Mouse (Mus musculus) hindbrain, embryonic 16.5 days (tissue): ENCODE measurements at regions not wholly inside any gene's neighbourhood (a gene's known extent, or its start where the extent isn't known, plus 50 kb on each side); places are given as distances from the start of the nearest gene placed in this dataset. TPM values are rescaled to one million over a fixed set of nuclear protein-coding genes. Genes with fewer than 3 reads are reported as not detected.

Source experiments
- ATAC-seq: fragments of 200-750 bp; cut with Nextera tagmentation; 2 replicates; pipeline ENCODE4 v1.8.0; 2017; ENCODE audit warnings: moderate TSS enrichment, moderate library complexity
- H3K27ac ChIP-seq: fragments of 300-500 bp; sonication (generic); 2 replicates; pipeline ENCODE4 v1.5.1; 2014; ENCODE audit warnings: low read depth, mild to moderate bottlenecking, control low read depth, low read length, moderate library complexity
- H3K27me3 ChIP-seq: fragments of 300-500 bp; sonication (generic); replicated peaks from 2 replicates; pipeline ENCODE4 v1.6.1; 2014; ENCODE audit warnings: low read length; ENCODE audit not compliant: control insufficient read depth, insufficient read depth
- H3K36me3 ChIP-seq: fragments of 300-500 bp; sonication (generic); 2 replicates; pipeline ENCODE4 v1.6.1; 2014; ENCODE audit warnings: mild to moderate bottlenecking, low read length, moderate library complexity, mixed read lengths; ENCODE audit not compliant: control insufficient read depth, insufficient read depth
- H3K4me1 ChIP-seq: fragments of 300-500 bp; sonication (generic); 2 replicates; pipeline ENCODE4 v1.6.1; 2014; ENCODE audit warnings: low read depth, low read length; ENCODE audit not compliant: control insufficient read depth, insufficient read depth
- H3K4me2 ChIP-seq: fragments of 300-500 bp; sonication (generic); 2 replicates; pipeline ENCODE4 v1.6.1; 2014; ENCODE audit warnings: mild to moderate bottlenecking, low read length, control low read depth, moderate library complexity
- H3K4me3 ChIP-seq: fragments of 300-500 bp; sonication (generic); 2 replicates; pipeline ENCODE4 v1.5.1; 2014; ENCODE audit warnings: mild to moderate bottlenecking, low read length, control low read depth, moderate library complexity
- H3K9ac ChIP-seq: fragments of 300-500 bp; sonication (generic); 2 replicates; pipeline ENCODE4 v1.6.1; 2014; ENCODE audit warnings: low read depth, mild to moderate bottlenecking, control low read depth, low read length, moderate library complexity
- H3K9me3 ChIP-seq: fragments of 300-500 bp; sonication (generic); 2 replicates; pipeline ENCODE4 v1.6.1; 2014; ENCODE audit warnings: mild to moderate bottlenecking, low read length, moderate library complexity; ENCODE audit not compliant: control insufficient read depth
- WGBS: fragments of 180-500 bp; shearing (Covaris S2); extraction: QIAGEN DNeasy Blood & Tissue Kit; methylation state at CpG from one replicate; pipeline ENCODE4 v1.1.7; 2014; 5-methylcytosine and 5-hydroxymethylcytosine counted together
- microRNA-seq: library from miRNA; unstranded; fragments of <30 nt; microRNA quantifications from one replicate; pipeline ENCODE4, GENCODE M21; 2017

DNA sequence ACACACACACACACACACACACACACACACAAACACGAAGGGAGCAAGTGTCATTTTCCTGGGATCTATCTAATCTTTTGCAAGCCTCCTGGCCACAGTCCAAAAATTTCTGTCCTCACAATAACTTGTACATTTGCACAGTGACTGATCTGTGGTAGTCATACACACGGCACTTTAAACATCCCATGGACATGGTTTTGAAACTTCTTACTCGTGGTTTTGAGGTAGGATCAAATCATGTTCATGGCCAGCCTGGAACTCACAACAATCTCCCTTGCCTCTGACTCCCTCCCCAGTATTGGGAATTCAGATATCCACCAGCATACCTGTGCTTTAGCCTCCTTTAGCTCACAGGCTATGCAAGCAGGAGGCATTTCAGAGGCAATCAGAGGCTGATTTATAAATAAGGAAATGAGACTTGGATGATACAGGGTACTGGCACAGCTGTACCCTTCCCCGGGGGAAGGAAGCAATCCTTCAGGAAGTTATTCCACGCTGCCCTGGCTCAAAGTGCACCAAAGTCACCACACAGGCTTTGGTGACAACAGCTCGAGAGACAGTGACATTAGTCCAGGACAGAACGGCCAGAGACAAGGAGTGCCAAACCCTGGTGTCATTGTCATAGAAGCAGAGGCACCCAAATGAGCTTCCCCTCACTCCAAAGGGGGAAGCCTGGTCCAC, 52.1 kb upstream of the Klf3 start:
- H3K9me3 ChIP-seq = no peaks in the 10 kb centered on the region
- no peak overlapping the region for H3K4me2 ChIP-seq
- no peaks in the 10 kb centered on the region for H3K27me3 ChIP-seq
- 68% methylated on average over 7 of the region's 7 CpGs for WGBS
- no peak overlapping the region for H3K9ac ChIP-seq
- no peaks in the 10 kb centered on the region for H3K4me1 ChIP-seq
- no peak overlapping the region for H3K27ac ChIP-seq
- H3K4me3 ChIP-seq = no peak overlapping the region
- no peak for ATAC-seq
- H3K36me3 ChIP-seq = no peaks in the 10 kb centered on the region

DNA sequence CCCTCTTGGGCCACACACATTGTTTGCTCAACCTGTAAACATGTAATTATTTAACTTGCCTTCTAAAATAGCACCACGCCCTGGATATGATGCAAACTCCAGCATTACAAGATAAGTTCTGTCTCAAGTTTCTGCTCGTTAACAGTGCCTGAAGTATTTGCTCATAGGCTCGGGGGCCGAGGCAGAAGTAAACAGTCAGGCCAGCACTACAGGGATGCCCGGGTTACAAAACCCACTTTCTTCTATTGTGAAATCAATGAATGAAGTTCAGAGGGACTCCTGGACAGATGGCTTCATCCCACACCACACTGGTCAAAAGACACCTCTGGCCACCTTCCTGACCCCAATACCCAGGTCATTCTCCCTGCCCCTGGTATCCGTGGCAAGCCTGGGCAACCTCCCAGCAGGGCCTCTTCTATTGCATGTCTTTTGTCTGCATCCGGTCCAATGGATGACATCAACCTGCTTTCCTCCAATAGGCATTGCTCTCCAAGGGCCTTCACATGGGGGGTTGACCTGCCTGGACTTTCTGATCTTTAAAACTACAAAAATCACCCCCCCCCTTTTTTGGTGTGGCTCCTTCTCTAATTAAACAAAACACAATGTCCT, 49.9 kb upstream of the Klf3 start:
- Histone ChIP-seq H3K27ac (no peak overlapping the region), H3K9ac (no peak overlapping the region), H3K27me3 (no peaks in the 10 kb centered on the region), H3K4me3 (no peak overlapping the region), H3K36me3 (no peaks in the 10 kb centered on the region), H3K9me3 (no peaks in the 10 kb centered on the region), H3K4me2 (no peak overlapping the region), H3K4me1 (no peaks in the 10 kb centered on the region)
- WGBS = 71% methylated on average over 7 of the region's 7 CpGs
- ATAC-seq = no peak

Small RNAs in the stretch of these regions (microRNA-seq; reads per million reads assigned to microRNA genes)
- gene Gm25306 = not detected
